In genomic region chr15:12068395-12069218, GRCm38 (mm10) we compare ENCODE assay signal across 12 mouse cellular contexts. TPM values are rescaled to one million over a fixed set of nuclear protein-coding genes. Genes with fewer than 3 reads are reported as not detected.
A peak's percentile ranks its signal among the peaks of the same experiment; 100 is the strongest.
DNase-seq lines count a peak whose midpoint lies in the region; ATAC-seq lines count a peak whose summit lies in the region.
"Had no signal": no experiment of that assay in that cellular context is flagged by ENCODE, and none has a peak within 500 bp of the region (broad histone marks: within the 10 kb centered on the region; RNA-seq: fewer than 3 reads in every experiment).

No protein-coding gene starts in this region.

- H3K9me3 ChIP-seq in heart, embryonic 13.5 days = peaks cover 6% of the 10 kb centered on the region
- peaks cover 3% of the 10 kb centered on the region; the same call in 1 of the 2 replicates for H3K9me3 ChIP-seq in lung, embryonic 16.5 days (ENCODE audit: control insufficient read depth, low read length)
- no peaks in the 10 kb centered on the region for H3K9me3 ChIP-seq in stomach, embryonic 15.5 days
- H3K9me3 ChIP-seq: hindbrain, embryonic 15.5 days had no signal

- H3K9ac ChIP-seq in heart, embryonic 13.5 days = no peak overlapping the region
- no peak overlapping the region for H3K9ac ChIP-seq in lung, embryonic 16.5 days (ENCODE audit: low read length)
- no peak overlapping the region for H3K9ac ChIP-seq in stomach, embryonic 15.5 days
- H3K9ac ChIP-seq: hindbrain, embryonic 15.5 days had no signal

- H3K36me3 ChIP-seq in heart, embryonic 13.5 days = no peaks in the 10 kb centered on the region
- no peaks in the 10 kb centered on the region for H3K36me3 ChIP-seq in lung, embryonic 16.5 days (ENCODE audit: control insufficient read depth, insufficient read depth, low read length)
- H3K36me3 ChIP-seq in stomach, embryonic 15.5 days = no peaks in the 10 kb centered on the region
- H3K36me3 ChIP-seq: hindbrain, embryonic 15.5 days had no signal

- H3K4me3 ChIP-seq in heart, embryonic 13.5 days = no peak overlapping the region
- H3K4me3 ChIP-seq in lung, embryonic 16.5 days (ENCODE audit: low read length) = no peak overlapping the region
- no peak overlapping the region for H3K4me3 ChIP-seq in stomach, embryonic 15.5 days (replicated peaks)
- H3K4me3 ChIP-seq: hindbrain, embryonic 15.5 days; myocyte had no signal

- no peak for DNase-seq in heart, postnatal 25 days (ENCODE audit: low spot score)
- no peak for DNase-seq in lung, adult 18-20 months
- peak; percentile 26 for DNase-seq in induced T-regulatory cell, adult 2 months (ENCODE audit: low read depth)
- DNase-seq in ovary, adult 18-20 months (ENCODE audit: low spot score) = no peak
- DNase-seq in left cerebral cortex, postnatal 10 days (ENCODE audit: extremely low spot score in 1 of 2, low spot score in 2 of 2) = no peak
- DNase-seq: B cell, adult 2 months; layer of hippocampus, postnatal 36 days had no signal

- 0 out of 2 replicates have a peak overlapping the region, but pooled peaks have one; percentile 16 for H3K4me2 ChIP-seq in heart, embryonic 13.5 days
- H3K4me2 ChIP-seq in lung, embryonic 16.5 days (ENCODE audit: low read depth, low read length) = no peak overlapping the region; the same call in 1 of the 2 replicates
- H3K4me2 ChIP-seq in stomach, embryonic 15.5 days = no peak overlapping the region
- H3K4me2 ChIP-seq: hindbrain, embryonic 15.5 days had no signal

- WGBS in heart, embryonic 13.5 days = 48% methylated on average over 9 of the region's 9 CpGs
- 36% methylated on average over 9 of the region's 9 CpGs for WGBS in lung, embryonic 16.5 days
- 30% methylated on average over 9 of the region's 9 CpGs for WGBS in stomach, embryonic 15.5 days

- H3K4me1 ChIP-seq in heart, embryonic 13.5 days = peaks cover 33% of the 10 kb centered on the region
- peaks cover 24% of the 10 kb centered on the region for H3K4me1 ChIP-seq in lung, embryonic 16.5 days (replicated peaks; ENCODE audit: control insufficient read depth, insufficient read depth, low read length)
- peaks cover 19% of the 10 kb centered on the region for H3K4me1 ChIP-seq in stomach, embryonic 15.5 days

- intact Hi-C loops in heart, postnatal 25 days (cut with DNase I) = loop anchor here (1.0 to 5.0 kb wide), 2 partner anchors 16 to 76 kb away; no protein-coding TSS in a partner anchor
- intact Hi-C loops in left cerebral cortex, postnatal 10 days (cut with DNase I) = no loop called here

- no peak for ATAC-seq in heart, embryonic 13.5 days (ENCODE audit: extremely low read depth, insufficient number of reproducible peaks, low FRiP score, low TSS enrichment)
- ATAC-seq in lung, embryonic 16.5 days (ENCODE audit: low read depth) = peak; percentile 84
- peak; percentile 66; the same call in 1 of the 2 replicates for ATAC-seq in stomach, embryonic 15.5 days (ENCODE audit: insufficient read depth, low FRiP score, low read depth)

- no peaks in the 10 kb centered on the region for H3K27me3 ChIP-seq in heart, embryonic 13.5 days (replicated peaks)
- H3K27me3 ChIP-seq in lung, embryonic 16.5 days (ENCODE audit: control insufficient read depth, insufficient read depth, low read depth, low read length) = no peaks in the 10 kb centered on the region
- H3K27me3 ChIP-seq in stomach, embryonic 15.5 days (replicated peaks) = no peaks in the 10 kb centered on the region
- H3K27me3 ChIP-seq: hindbrain, embryonic 15.5 days had no signal

- H3K27ac ChIP-seq in heart, embryonic 13.5 days (replicated peaks) = peak overlapping the region; percentile 83
- H3K27ac ChIP-seq in lung, embryonic 16.5 days (ENCODE audit: low read length) = peak overlapping the region; percentile 93
- H3K27ac ChIP-seq in stomach, embryonic 15.5 days = peak overlapping the region; percentile 89
- H3K27ac ChIP-seq: hindbrain, embryonic 15.5 days had no signal

RNA-seq across cellular contexts. Expression of gene Zfr, which starts 49.0 kb away (rescaled TPM):
- 87.7 and 89.4 TPM in 2 replicates for polyA plus RNA-seq in heart, embryonic 13.5 days (2015; fragmentation: Nextera tagmentation; extraction: Ambion mirVana)
- 10 to 100 TPM; 79.9 to 87.0 TPM for total RNA-seq in heart, postnatal 25 days (2021)
- polyA plus RNA-seq in lung, embryonic 16.5 days (2015; fragmentation: Nextera tagmentation; extraction: Ambion mirVana) = 106 and 109 TPM in 2 replicates
- 101 and 105 TPM in 2 replicates for polyA plus RNA-seq in stomach, embryonic 15.5 days (2015; fragmentation: Nextera tagmentation; extraction: Ambion mirVana)
- 100 to 1,000 TPM; 289 to 298 TPM for total RNA-seq in left cerebral cortex, postnatal 10 days (2021)
